Mouse (Mus musculus): ENCODE data around the gene Pfkfb2. TPM values are rescaled to one million over a fixed set of nuclear protein-coding genes. Genes with fewer than 3 reads are reported as not detected.

The Pfkfb2 gene
- total RNA-seq (2021) = 10 to 100 TPM in 1 of 2 experiments, 1 to 10 TPM in 1; 10.0 to 10.7 TPM
- long read RNA-seq, experiment 1, partial matches to known transcripts = 0 of 5 reads
- long read RNA-seq, experiment 1, other reads (novel, unspliced or antisense) = 5 of 5 reads
- long read RNA-seq, experiment 2, partial matches to known transcripts = 0 of 3 reads
- long read RNA-seq, experiment 2, other reads (novel, unspliced or antisense) = 3 of 3 reads

GRCm38 (mm10) chr1:130729153-130729552 lies at the start of gene Pfkfb2:
TSS of gene Pfkfb2 (minus strand) at chr1:130729253.
- intact Hi-C loops (cut with DNase I; ENCODE audit: low total_unique reads) = no loop called here
- no peak for DNase-seq

DNA sequence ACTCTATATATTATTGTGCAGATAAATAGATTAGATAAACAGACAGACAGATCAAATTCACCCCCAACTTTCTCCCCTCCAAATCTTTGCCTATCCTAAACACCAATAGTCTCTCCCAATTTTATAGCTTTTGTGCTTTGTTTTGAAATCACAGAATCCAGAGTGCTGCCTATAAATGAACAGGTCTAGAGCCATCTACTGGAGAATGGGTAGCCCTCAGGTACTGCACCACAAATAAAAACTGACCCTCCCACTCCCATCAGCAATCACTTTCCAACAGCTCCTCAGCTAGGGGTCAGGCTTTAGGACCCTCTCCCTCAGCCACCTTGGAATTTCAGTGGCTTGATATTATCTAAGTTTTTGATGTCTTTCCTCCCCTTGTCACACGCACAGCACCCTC lies 47.6 kb upstream of the Pfkfb2 start:
- intact Hi-C loops (cut with DNase I; ENCODE audit: low total_unique reads) = loop anchor here (10.0 kb wide), 1 partner anchor 232 kb away; no protein-coding TSS in a partner anchor
- DNase-seq = no peak

DNA sequence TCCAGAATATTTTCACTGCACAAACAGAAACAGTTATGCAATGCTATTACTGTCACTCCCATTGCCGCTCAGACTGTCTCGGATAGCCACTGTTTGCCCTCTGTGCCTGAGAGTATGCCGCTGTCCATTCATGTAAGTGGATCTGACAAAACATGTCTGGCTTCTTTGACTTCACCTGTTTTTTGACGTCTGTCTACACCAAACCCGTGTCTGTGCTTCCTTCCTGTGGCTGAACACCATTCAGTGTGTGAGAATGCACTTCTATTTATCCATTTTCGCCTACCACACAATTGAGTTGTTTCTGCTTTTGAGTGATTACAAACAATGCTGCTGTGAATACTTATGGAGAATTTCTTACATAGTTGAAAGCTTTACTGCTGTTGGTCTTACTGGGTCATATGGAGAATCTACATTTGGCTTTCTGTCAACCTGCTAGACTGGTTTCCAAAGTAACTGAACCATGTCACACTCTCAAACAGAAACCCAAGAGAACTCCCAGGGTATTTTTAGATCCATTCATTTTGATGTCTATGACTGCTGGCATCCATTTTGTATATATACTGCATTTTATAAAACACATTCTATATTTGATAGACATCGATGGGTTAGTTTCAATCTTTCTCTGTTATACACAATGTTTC lies 46.8 kb upstream of the Pfkfb2 start:
- DNase-seq = no peak
- intact Hi-C loops (cut with DNase I; ENCODE audit: low total_unique reads) = loop anchor here (10.0 kb wide), 1 partner anchor 231 kb away; no protein-coding TSS in a partner anchor

DNA sequence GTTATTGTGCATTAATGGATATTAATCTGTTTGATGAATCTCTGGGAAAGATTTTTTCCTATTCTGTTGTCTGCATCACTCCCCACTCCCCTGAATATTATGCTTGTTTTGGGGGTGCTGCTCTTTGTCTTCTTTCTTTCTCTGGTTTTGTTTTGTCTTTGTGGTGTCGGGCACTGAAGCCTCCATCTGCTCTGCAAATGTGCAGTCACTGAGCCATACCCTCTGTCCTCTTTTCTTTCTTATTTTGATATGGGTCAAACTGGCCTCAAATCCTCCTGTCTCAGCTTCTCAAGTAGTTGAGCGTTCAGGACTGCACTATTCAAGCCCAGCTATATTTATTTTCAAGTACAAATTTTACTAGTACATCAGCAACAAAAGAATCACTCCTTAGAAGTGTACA lies 46.2 kb upstream of the Pfkfb2 start:
- no peak for DNase-seq
- intact Hi-C loops (cut with DNase I; ENCODE audit: low total_unique reads) = loop anchor here (10.0 kb wide), 1 partner anchor 230 kb away; no protein-coding TSS in a partner anchor

GRCm38 (mm10) chr1:130770981-130771494 lies 42.0 kb upstream of the Pfkfb2 start:
- no peak for DNase-seq
- intact Hi-C loops (cut with DNase I; ENCODE audit: low total_unique reads) = loop anchor here (10.0 kb wide), 1 partner anchor 226 kb away; no protein-coding TSS in a partner anchor

DNA sequence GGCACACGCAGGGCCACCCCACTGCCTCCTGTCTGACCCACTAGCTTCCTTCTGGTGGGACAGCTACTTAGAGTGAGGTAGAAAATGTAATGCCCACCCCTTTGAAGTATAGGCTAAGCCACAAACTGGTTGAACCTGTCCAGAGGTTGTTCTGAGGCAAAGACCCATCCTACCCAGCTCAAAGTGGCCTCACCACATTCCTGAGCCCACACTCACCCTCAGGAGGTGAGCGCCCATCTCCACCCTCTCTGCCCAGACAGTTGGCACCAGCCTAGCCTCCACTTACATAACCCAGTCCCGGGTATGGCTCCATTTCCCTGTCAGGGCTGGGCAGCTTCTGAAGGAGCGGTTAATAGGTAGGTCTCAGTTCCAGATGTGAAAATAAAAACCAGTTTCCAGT lies 41.4 kb upstream of the Pfkfb2 start:
- intact Hi-C loops (cut with DNase I; ENCODE audit: low total_unique reads) = loop anchor here (10.0 kb wide), 1 partner anchor 226 kb away; no protein-coding TSS in a partner anchor
- no peak for DNase-seq

DNA sequence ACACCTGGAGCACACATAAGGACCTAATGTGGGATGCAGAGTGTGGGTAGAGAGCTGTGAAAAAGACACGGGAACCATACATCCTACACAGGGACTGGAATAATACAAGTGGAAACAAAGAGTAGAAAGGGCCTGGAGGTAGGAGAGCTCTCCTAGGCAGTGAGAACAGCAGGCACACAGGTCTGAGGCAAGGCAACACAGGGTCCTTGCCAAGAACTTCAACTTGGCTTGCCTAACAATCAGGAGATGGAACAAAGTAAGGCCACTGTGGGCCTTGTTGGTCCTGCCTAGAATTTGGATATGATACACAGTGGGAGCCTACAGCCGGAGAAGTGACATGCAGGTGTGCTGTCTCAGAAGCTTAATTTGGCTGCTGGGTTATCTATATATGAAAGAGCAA lies 40.9 kb upstream of the Pfkfb2 start:
- intact Hi-C loops (cut with DNase I; ENCODE audit: low total_unique reads) = loop anchor here (10.0 kb wide), 1 partner anchor 225 kb away; no protein-coding TSS in a partner anchor
- no peak for DNase-seq

GRCm38 (mm10) chr1:130767066-130767465 lies 38.0 kb upstream of the Pfkfb2 start:
- DNase-seq = peak; percentile 30

GRCm38 (mm10) chr1:130764027-130764461 lies 35.0 kb upstream of the Pfkfb2 start:
- DNase-seq = no peak
- intact Hi-C loops (cut with DNase I; ENCODE audit: low total_unique reads) = no loop called here

More at GRCm38 (mm10) chr1:130767066-130767465, 38.0 kb upstream of the Pfkfb2 start:
- intact Hi-C loops (cut with DNase I; ENCODE audit: low total_unique reads) = no loop called here

DNA sequence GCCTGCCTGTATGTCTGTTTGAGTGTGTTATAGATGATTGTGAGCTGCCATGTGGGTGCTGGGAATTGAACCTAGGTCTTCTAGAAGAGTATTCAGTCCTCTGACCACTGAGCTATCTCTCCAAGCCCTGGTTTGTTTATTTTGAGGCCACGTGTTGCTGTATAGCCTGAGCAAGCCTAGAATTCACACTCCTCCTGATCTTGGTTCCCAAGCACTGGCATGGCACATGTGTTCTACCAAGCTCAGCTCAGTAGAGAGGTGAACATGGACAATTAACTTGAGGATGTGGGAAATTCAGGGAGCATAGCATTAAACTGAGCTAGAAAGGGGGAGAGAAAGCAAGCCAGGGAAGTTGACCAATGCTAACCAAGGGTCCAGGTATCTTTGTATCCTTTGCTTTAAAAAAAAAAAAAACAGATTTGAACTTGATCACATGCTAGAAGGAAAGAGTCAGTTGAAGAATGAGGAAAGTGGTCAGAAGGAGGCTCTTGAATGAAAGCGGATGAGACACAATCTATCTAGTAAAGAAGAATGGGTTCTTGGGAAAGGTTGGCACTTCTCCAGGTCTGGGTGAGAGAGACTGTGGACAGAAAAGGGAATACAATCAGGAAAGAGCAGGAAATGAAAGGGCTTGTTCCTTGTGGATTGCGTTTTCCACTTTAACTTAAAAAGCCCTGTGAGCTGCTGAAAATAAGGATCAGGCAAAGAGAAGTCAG lies 33.1 kb upstream of the Pfkfb2 start:
- intact Hi-C loops (cut with DNase I; ENCODE audit: low total_unique reads) = no loop called here
- no peak for DNase-seq

- intact Hi-C loops (cut with DNase I; ENCODE audit: low total_unique reads) = no loop called here
- no peak for DNase-seq
Observed at GRCm38 (mm10) chr1:130761597-130761996, 32.5 kb upstream of the Pfkfb2 start.

GRCm38 (mm10) chr1:130759689-130760088 lies 30.6 kb upstream of the Pfkfb2 start:
- no peak for DNase-seq
- intact Hi-C loops (cut with DNase I; ENCODE audit: low total_unique reads) = no loop called here

- intact Hi-C loops (cut with DNase I; ENCODE audit: low total_unique reads) = no loop called here
- DNase-seq = no peak
Observed at GRCm38 (mm10) chr1:130746819-130747218, 17.8 kb upstream of the Pfkfb2 start.

DNA sequence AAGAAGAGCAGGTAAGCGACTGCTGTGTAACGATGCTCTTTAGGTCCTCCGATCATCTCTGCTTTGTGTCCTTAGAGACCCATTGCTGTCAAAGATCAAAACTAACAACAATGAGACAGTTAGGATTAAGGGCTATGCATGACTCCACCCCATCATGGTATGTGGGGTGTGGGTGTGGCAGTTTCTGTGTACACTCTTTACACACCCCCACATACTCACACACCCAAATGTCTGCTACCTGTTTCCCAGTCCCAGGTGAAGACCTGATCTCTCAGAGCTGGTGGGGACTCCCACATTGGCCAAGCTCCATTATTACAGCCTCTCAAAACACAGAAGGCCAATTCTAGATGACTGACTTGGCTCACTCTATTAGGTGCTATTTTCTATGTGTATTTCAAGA lies 16.5 kb upstream of the Pfkfb2 start:
- intact Hi-C loops (cut with DNase I; ENCODE audit: low total_unique reads) = no loop called here
- no peak for DNase-seq

DNA sequence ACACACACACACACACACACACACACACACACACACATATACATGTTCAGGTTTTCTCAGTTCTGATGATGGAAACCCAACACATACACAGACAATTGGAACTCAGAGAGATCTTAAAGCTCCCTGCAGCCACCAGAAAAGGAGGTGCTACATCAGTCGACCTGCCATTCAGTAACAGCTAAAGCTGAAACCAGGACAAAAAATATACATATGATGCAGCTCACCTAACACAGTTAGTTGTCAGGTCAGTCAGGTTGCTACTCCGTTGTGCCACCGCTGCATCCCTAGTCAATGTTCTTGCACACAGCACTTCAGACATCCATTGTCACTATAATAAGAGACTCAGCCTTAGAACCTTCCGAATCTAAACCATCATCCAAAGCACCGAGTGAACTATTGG lies 15.9 kb upstream of the Pfkfb2 start:
- no peak for DNase-seq
- intact Hi-C loops (cut with DNase I; ENCODE audit: low total_unique reads) = no loop called here

DNA sequence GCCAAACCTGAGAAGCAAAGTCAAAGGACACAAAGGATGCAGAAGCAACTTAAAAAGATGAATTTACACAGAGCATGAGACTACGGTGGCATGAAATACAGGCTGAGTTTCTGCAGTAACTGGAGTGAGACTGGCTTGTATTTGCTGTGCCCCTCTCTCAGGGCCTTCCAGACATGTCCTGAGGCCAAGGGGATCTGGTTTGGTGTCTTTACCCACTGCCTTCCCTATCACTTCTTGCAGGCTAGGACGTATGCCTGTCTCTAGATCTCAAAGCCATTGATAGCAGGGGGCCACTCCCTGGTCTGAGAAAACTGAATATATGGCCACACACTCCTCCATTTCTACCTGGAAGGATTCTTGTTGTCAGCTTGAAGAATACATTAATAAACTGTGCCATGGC lies 15.2 kb upstream of the Pfkfb2 start:
- intact Hi-C loops (cut with DNase I; ENCODE audit: low total_unique reads) = no loop called here

GRCm38 (mm10) chr1:130743775-130744174 lies 14.7 kb upstream of the Pfkfb2 start:
- DNase-seq = no peak
- intact Hi-C loops (cut with DNase I; ENCODE audit: low total_unique reads) = no loop called here

More for the DNA sequence above, 15.2 kb upstream of the Pfkfb2 start:
- DNase-seq = no peak

DNA sequence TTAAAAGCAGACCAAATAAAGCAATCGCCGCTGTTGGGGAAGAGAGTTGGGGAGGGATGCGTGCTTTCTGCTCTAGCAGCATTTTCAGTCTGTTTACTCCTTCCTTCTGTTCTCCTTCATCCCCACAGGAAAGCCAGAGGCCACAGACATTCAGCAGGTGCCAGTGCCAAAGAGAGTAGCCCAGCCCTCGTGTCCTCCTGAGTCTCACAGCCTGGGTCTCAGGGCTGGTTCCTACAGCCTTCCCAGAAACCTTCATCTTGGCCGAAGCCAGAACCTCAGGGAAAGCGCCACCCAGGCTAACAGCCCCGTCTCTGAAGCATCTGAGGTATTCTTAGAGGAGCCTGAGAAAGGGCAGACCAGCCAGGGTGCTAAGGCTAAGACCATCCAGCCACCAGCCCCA lies 13.1 kb upstream of the Pfkfb2 start:
- no peak for DNase-seq
- intact Hi-C loops (cut with DNase I; ENCODE audit: low total_unique reads) = no loop called here

- intact Hi-C loops (cut with DNase I; ENCODE audit: low total_unique reads) = no loop called here
- no peak for DNase-seq
Observed at GRCm38 (mm10) chr1:130740781-130741720, 12.0 kb upstream of the Pfkfb2 start.
